Mouse (Mus musculus): ENCODE results near the gene Adipor1. TPM values are rescaled to one million over a fixed set of nuclear protein-coding genes. Genes with fewer than 3 reads are reported as not detected.

The Adipor1 gene
- polyA plus RNA-seq, 1 experiment from 2014 or later = 87.0 TPM

GRCm38 (mm10) chr1:134456060-134456459, 40.9 kb downstream of the Adipor1 start:
- H3K9ac ChIP-seq (ENCODE audit: low read depth, low read length) = peak overlapping the region; percentile 87
- peak overlapping the region; percentile 75 for H3K4me2 ChIP-seq (ENCODE audit: low read length)
- peaks cover 13% of the 10 kb centered on the region for H3K4me1 ChIP-seq (ENCODE audit: control insufficient read depth, insufficient read depth, low read depth, low read length)
- no peak overlapping the region for H3K27ac ChIP-seq (ENCODE audit: low read depth, low read length)
- ATAC-seq = no peak
- WGBS = 27% methylated on average over 5 of the region's 5 CpGs
- H3K27me3 ChIP-seq (replicated peaks; ENCODE audit: control insufficient read depth, insufficient read depth, low read length) = no peaks in the 10 kb centered on the region
- H3K36me3 ChIP-seq (ENCODE audit: control insufficient read depth, insufficient read depth, low read length) = peaks cover 5% of the 10 kb centered on the region
- H3K9me3 ChIP-seq (ENCODE audit: control insufficient read depth, low read length) = no peaks in the 10 kb centered on the region
- H3K4me3 ChIP-seq (ENCODE audit: low read length) = peak overlapping the region; percentile 76

GRCm38 (mm10) chr1:134458139-134458727, 43.1 kb downstream of the Adipor1 start:
- ATAC-seq = no peak
- peaks cover 11% of the 10 kb centered on the region for H3K36me3 ChIP-seq (ENCODE audit: control insufficient read depth, insufficient read depth, low read length)
- no peak overlapping the region for H3K9ac ChIP-seq (ENCODE audit: low read depth, low read length)
- no peaks in the 10 kb centered on the region for H3K27me3 ChIP-seq (replicated peaks; ENCODE audit: control insufficient read depth, insufficient read depth, low read length)
- H3K4me1 ChIP-seq (ENCODE audit: control insufficient read depth, insufficient read depth, low read depth, low read length) = peaks cover 13% of the 10 kb centered on the region
- no peaks in the 10 kb centered on the region for H3K9me3 ChIP-seq (ENCODE audit: control insufficient read depth, low read length)
- H3K4me3 ChIP-seq (ENCODE audit: low read length) = no peak overlapping the region
- no peak overlapping the region for H3K4me2 ChIP-seq (ENCODE audit: low read length)
- no peak overlapping the region for H3K27ac ChIP-seq (ENCODE audit: low read depth, low read length)
- 92% methylated on average over 7 of the region's 7 CpGs for WGBS

DNA sequence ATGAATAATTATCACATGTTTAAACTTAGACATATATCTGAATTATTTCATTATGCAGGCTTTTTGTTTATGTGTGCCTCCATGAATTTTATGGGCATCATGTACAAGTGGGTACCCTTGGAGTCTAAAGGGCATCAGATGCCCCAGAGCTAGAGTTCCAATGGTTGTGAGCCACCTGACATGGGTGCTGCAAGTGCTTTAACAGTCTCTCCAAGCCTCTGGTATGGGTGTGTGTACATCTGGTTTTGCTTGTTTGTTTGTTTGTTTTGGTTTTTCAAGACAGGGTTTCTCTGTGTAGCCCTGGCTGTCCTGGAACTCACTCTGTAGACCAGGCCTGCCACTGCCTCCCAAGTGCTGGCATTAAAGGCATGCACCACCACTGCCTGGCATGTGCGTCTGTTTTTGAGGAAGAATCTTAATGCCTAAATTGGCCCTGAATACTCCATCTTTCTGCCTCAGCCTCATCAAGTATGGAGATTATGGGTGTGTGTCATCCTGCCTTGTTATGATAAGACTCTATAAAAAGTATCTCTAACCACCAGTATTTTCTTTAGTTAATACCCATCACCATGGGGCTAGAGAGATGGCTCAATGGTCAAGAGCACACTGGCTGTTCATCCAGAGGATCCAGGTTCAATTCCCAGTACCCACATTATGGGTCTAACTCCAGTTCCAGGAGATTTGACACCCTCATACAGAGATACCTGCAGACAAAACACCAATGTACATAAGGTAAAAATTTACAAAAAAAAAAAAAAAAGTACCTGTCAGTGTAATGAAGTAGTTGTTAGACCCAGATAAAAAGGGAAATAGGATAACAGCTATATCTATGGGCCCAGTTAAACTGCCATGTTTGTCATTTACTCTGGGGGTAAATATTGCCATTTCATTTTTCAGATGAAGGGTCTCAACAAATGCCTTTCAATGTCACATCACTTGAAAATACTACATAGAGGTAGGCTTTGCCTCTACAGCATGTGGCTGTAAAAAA, 45.4 kb downstream of the Adipor1 start:
- Histone ChIP-seq H3K27ac (ENCODE audit: low read depth, low read length) (no peak overlapping the region), H3K9ac (ENCODE audit: low read depth, low read length) (no peak overlapping the region), H3K4me2 (ENCODE audit: low read length) (no peak overlapping the region), H3K4me3 (ENCODE audit: low read length) (no peak overlapping the region), H3K4me1 (ENCODE audit: control insufficient read depth, insufficient read depth, low read depth, low read length) (peaks cover 7% of the 10 kb centered on the region), H3K27me3 (replicated peaks; ENCODE audit: control insufficient read depth, insufficient read depth, low read length) (no peaks in the 10 kb centered on the region), H3K9me3 (ENCODE audit: control insufficient read depth, low read length) (no peaks in the 10 kb centered on the region), H3K36me3 (ENCODE audit: control insufficient read depth, insufficient read depth, low read length) (peaks cover 22% of the 10 kb centered on the region)
- WGBS = 95% methylated on average over 1 of the region's 1 CpGs
- ATAC-seq = no peak

Other genes with a start within 250 kb of the Adipor1 start
- gene Chil1, start 233.2 kb upstream of the Adipor1 start, polyA plus RNA-seq (2015; fragmentation: Nextera tagmentation; extraction: Ambion mirVana) = 2.7 and 3.9 TPM in 2 replicates
- 0.09 and 3.2 TPM in 2 replicates for gene Mybph, start 221.9 kb upstream of the Adipor1 start, polyA plus RNA-seq (2015; fragmentation: Nextera tagmentation; extraction: Ambion mirVana)
- 29.8 and 35.9 TPM in 2 replicates for gene Adora1, start 179.9 kb upstream of the Adipor1 start, polyA plus RNA-seq (2015; fragmentation: Nextera tagmentation; extraction: Ambion mirVana)
- gene Myog, start 125.4 kb upstream of the Adipor1 start, polyA plus RNA-seq (2015; fragmentation: Nextera tagmentation; extraction: Ambion mirVana) = 6.4 TPM in 1 of 2 replicates, not detected in the other
- gene Ppfia4, start 82.5 kb upstream of the Adipor1 start, polyA plus RNA-seq (2015; fragmentation: Nextera tagmentation; extraction: Ambion mirVana) = 32.0 and 34.0 TPM in 2 replicates
- 132 TPM in 2 replicates for gene Tmem183a, start 53.4 kb upstream of the Adipor1 start, polyA plus RNA-seq (2015; fragmentation: Nextera tagmentation; extraction: Ambion mirVana)
- gene 4933406M09Rik, start 29.4 kb upstream of the Adipor1 start, polyA plus RNA-seq (2015; fragmentation: Nextera tagmentation; extraction: Ambion mirVana) = 0.09 TPM in 1 of 2 replicates, not detected in the other
- gene Cyb5r1, start 9.8 kb upstream of the Adipor1 start, polyA plus RNA-seq (2015; fragmentation: Nextera tagmentation; extraction: Ambion mirVana) = 15.2 and 15.8 TPM in 2 replicates
- 38.6 and 40.4 TPM in 2 replicates for gene Klhl12, start 40.2 kb downstream of the Adipor1 start, polyA plus RNA-seq (2015; fragmentation: Nextera tagmentation; extraction: Ambion mirVana)
- 78.8 and 81.5 TPM in 2 replicates for gene Rabif, start 79.3 kb downstream of the Adipor1 start, polyA plus RNA-seq (2015; fragmentation: Nextera tagmentation; extraction: Ambion mirVana)
- not detected in 2 replicates for gene Mgat4e, start 134.3 kb downstream of the Adipor1 start, polyA plus RNA-seq (2015; fragmentation: Nextera tagmentation; extraction: Ambion mirVana)
- 49.9 and 58.9 TPM in 2 replicates for gene Kdm5b, start 144.8 kb downstream of the Adipor1 start, polyA plus RNA-seq (2015; fragmentation: Nextera tagmentation; extraction: Ambion mirVana)
- gene Syt2, start 231.3 kb downstream of the Adipor1 start, polyA plus RNA-seq (2015; fragmentation: Nextera tagmentation; extraction: Ambion mirVana) = 11.9 and 14.9 TPM in 2 replicates

All from hindbrain, embryonic 16.5 days (tissue).